Mouse (Mus musculus): ENCODE results near the gene Zfp326. TPM values are rescaled to one million over a fixed set of nuclear protein-coding genes. Genes with fewer than 3 reads are reported as not detected.

Zfp326 gene
- total RNA-seq, 4 experiments from 2014 or later, result 27.6 to 44.9 (median 35.3) TPM

GRCm38 (mm10) chr5:105867427-105867826, 8.9 kb upstream of the Zfp326 start:
- no peak for DNase-seq (ENCODE audit: low spot score in 2 of 2)

GRCm38 (mm10) chr5:105867841-105868447, 8.4 kb upstream of the Zfp326 start:
- no peak for DNase-seq (ENCODE audit: low spot score in 2 of 2)

GRCm38 (mm10) chr5:105868593-105868992, 7.8 kb upstream of the Zfp326 start:
- peak; percentile 68 to 85 for DNase-seq (ENCODE audit: low spot score in 2 of 2)

GRCm38 (mm10) chr5:105869739-105870138, 6.6 kb upstream of the Zfp326 start:
- no peak for DNase-seq (ENCODE audit: low spot score in 2 of 2)

GRCm38 (mm10) chr5:105871140-105871539, 5.2 kb upstream of the Zfp326 start:
- DNase-seq (ENCODE audit: low spot score in 2 of 2), result no peak

GRCm38 (mm10) chr5:105872176-105872575, 4.2 kb upstream of the Zfp326 start:
- no peak for DNase-seq (ENCODE audit: low spot score in 2 of 2)

- DNase-seq (ENCODE audit: low spot score in 2 of 2), result no peak
Observed at GRCm38 (mm10) chr5:105872916-105873315, 3.4 kb upstream of the Zfp326 start.

GRCm38 (mm10) chr5:105873774-105874173, 2.6 kb upstream of the Zfp326 start:
- DNase-seq (ENCODE audit: low spot score in 2 of 2), result no peak

GRCm38 (mm10) chr5:105874476-105874875, 1.9 kb upstream of the Zfp326 start:
- DNase-seq (ENCODE audit: low spot score in 2 of 2), result no peak

GRCm38 (mm10) chr5:105876925-105877774, 785 bp downstream of the Zfp326 start:
- peak in 1 of 2 experiments; percentile 20 for DNase-seq (ENCODE audit: low spot score in 2 of 2)

- no peak for DNase-seq (ENCODE audit: low spot score in 2 of 2)
Observed at GRCm38 (mm10) chr5:105887317-105887716, 11.0 kb downstream of the Zfp326 start.

- no peak for DNase-seq (ENCODE audit: low spot score in 2 of 2)
Observed at GRCm38 (mm10) chr5:105898161-105898560, 21.8 kb downstream of the Zfp326 start.

GRCm38 (mm10) chr5:105909209-105909608, 32.8 kb downstream of the Zfp326 start:
- DNase-seq (ENCODE audit: low spot score in 2 of 2), result no peak

- no peak for DNase-seq (ENCODE audit: low spot score in 2 of 2)
Observed at GRCm38 (mm10) chr5:105909671-105910070, 33.3 kb downstream of the Zfp326 start.

- no peak for DNase-seq (ENCODE audit: low spot score in 2 of 2)
Observed at GRCm38 (mm10) chr5:105911498-105911897, 35.1 kb downstream of the Zfp326 start.

- no peak for DNase-seq (ENCODE audit: low spot score in 2 of 2)
Observed at GRCm38 (mm10) chr5:105917398-105917797, 41.0 kb downstream of the Zfp326 start.

- no peak for DNase-seq (ENCODE audit: low spot score in 2 of 2)
Observed at GRCm38 (mm10) chr5:105918289-105918688, 41.9 kb downstream of the Zfp326 start.

- DNase-seq (ENCODE audit: low spot score in 2 of 2), result no peak
Observed at GRCm38 (mm10) chr5:105922818-105923487, 46.6 kb downstream of the Zfp326 start.

GRCm38 (mm10) chr5:105924347-105924746, 48.0 kb downstream of the Zfp326 start:
- DNase-seq (ENCODE audit: low spot score in 2 of 2), result no peak

- DNase-seq (ENCODE audit: low spot score in 2 of 2), result no peak
Observed at GRCm38 (mm10) chr5:105925568-105926255, 49.3 kb downstream of the Zfp326 start.

- no peak for DNase-seq (ENCODE audit: low spot score in 2 of 2)
Observed at GRCm38 (mm10) chr5:105930282-105930681, 53.9 kb downstream of the Zfp326 start.

GRCm38 (mm10) chr5:105932392-105932791, 56.0 kb downstream of the Zfp326 start:
- no peak for DNase-seq (ENCODE audit: low spot score in 2 of 2)
